Mouse (Mus musculus) heart, embryonic 11.5 days (tissue): ENCODE data around the gene Ninj1. TPM values are rescaled to one million over a fixed set of nuclear protein-coding genes. Genes with fewer than 3 reads are reported as not detected.
A peak's percentile ranks its signal among the peaks of the same experiment; 100 is the strongest.

Source experiments
- ATAC-seq: fragments of 200-750 bp; cut with Nextera tagmentation; replicated peaks from 2 replicates; pipeline ENCODE4 v1.8.0; 2017; ENCODE audit warnings: moderate library complexity; ENCODE audit not compliant: insufficient number of reproducible peaks, low FRiP score, low TSS enrichment
- H3K27ac ChIP-seq: fragments of 300-500 bp; sonication (generic); 2 replicates; pipeline ENCODE4 v1.5.1; 2014; ENCODE audit warnings: mild to moderate bottlenecking, low read depth, low read length
- H3K27me3 ChIP-seq: fragments of 300-500 bp; sonication (generic); 2 replicates; pipeline ENCODE4 v1.6.1; 2014; ENCODE audit warnings: mild to moderate bottlenecking, low read length, mixed read lengths; ENCODE audit not compliant: control insufficient read depth, insufficient read depth
- H3K36me3 ChIP-seq: fragments of 300-500 bp; sonication (generic); 2 replicates; pipeline ENCODE4 v1.6.1; 2014; ENCODE audit warnings: mild to moderate bottlenecking, low read length, moderate library complexity, mixed read lengths; ENCODE audit not compliant: control insufficient read depth, insufficient read depth
- H3K4me1 ChIP-seq: fragments of 300-500 bp; sonication (generic); 2 replicates; pipeline ENCODE4 v1.6.1; 2014; ENCODE audit warnings: low read length; ENCODE audit not compliant: control insufficient read depth, insufficient read depth
- H3K4me2 ChIP-seq: fragments of 300-500 bp; sonication (generic); 2 replicates; pipeline ENCODE4 v1.6.1; 2014; ENCODE audit warnings: mild to moderate bottlenecking, moderate library complexity
- H3K4me3 ChIP-seq: fragments of 300-500 bp; sonication (generic); 2 replicates; pipeline ENCODE4 v1.5.1; 2014; ENCODE audit warnings: low read depth, low read length
- H3K9ac ChIP-seq: fragments of 300-500 bp; sonication (generic); 2 replicates; pipeline ENCODE4 v1.6.1; 2014; ENCODE audit warnings: mild to moderate bottlenecking, low read depth, low read length, moderate library complexity
- H3K9me3 ChIP-seq: fragments of 300-500 bp; sonication (generic); replicated peaks from 2 replicates; pipeline ENCODE4 v1.6.1; 2016; ENCODE audit warnings: low read length; ENCODE audit not compliant: control insufficient read depth
- whole genome bisulfite sequencing: fragments of 180-500 bp; shearing (Covaris S2); extraction: QIAGEN DNeasy Blood & Tissue Kit; methylation state at CpG from one replicate; pipeline ENCODE4 v1.1.7; 2014; ENCODE audit not compliant: insufficient replicate concordance; 5-methylcytosine and 5-hydroxymethylcytosine counted together
- polyA plus RNA-seq: library from polyadenylated mRNA; unstranded; fragments of >200 nt; fragmentation: Nextera tagmentation; extraction: Ambion mirVana; gene quantifications from 2 replicates; pipeline ENCODE4 v1.2.1, GENCODE M21; 2014

Ninj1 gene
- polyA plus RNA-seq, 1 experiment from 2014 or later: 60.6 TPM

DNA sequence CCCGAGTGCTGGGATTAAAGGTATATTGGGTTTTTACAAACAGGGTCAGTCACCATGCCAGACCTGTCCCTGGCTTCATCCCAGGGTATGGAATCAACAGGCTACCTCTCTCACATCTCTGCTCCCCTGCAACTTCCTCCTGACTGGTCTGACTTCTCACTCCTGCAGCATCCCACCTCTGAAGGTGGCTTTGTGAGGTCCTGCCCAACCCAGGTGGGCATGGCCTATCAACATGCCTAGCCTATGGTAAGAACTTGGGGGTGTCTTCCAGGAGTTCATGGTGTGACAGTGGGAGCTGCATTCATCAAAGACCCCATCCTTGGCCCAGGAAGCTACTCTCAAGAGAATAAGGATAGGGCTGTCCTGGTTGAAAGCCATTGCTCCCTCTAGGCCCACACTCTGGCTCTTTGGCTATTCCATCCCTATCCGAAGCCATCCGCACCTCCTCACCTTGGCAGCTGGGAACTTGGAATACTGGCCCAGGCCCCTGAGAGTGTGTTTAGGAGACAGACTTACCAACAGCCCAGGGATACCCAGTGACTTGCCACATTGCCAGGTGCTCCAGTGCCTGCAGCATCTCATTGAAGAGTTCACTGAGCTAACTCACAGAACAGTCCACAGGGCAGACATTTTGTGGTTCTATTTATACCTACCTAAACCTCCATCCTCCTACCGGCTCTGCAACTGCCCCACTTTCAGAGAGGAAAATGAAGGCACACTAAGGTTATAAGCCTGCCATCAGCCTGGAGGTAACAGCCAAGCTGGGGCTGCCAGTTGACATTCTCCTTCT, 25.6 kb downstream of the Ninj1 start:
- H3K36me3 ChIP-seq: no peaks in the 10 kb centered on the region
- H3K4me1 ChIP-seq: peaks cover 30% of the 10 kb centered on the region
- no peaks in the 10 kb centered on the region for H3K9me3 ChIP-seq
- ATAC-seq: no peak
- H3K4me2 ChIP-seq: no peak overlapping the region
- H3K27ac ChIP-seq: no peak overlapping the region
- WGBS: 69% methylated on average over 4 of the region's 4 CpGs
- no peak overlapping the region for H3K4me3 ChIP-seq
- no peak overlapping the region for H3K9ac ChIP-seq
- peaks cover 5% of the 10 kb centered on the region; the same call in 1 of the 2 replicates for H3K27me3 ChIP-seq

DNA sequence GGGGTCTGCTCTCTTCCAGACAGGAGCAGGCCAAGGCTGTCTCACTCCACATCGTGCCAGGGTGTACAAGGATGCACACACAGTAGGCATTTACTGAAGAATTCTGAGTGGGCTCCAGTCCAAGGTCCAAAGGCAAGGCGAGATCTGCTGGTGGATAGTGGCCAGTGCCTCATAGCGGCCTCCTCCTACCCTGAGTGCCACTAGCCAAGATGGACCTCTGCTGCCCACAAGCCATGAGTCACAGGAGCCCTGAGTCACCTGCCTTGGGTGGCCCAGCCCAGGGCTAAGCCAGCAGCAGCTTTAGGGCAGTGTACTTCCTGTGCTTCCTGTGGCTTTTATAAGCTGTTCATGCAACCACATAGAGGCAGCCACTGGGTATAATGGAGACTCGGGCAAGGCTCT, 26.2 kb downstream of the Ninj1 start:
- no peak overlapping the region for H3K27ac ChIP-seq
- no peak overlapping the region for H3K4me2 ChIP-seq
- no peaks in the 10 kb centered on the region for H3K36me3 ChIP-seq
- H3K4me1 ChIP-seq: peaks cover 30% of the 10 kb centered on the region
- no peaks in the 10 kb centered on the region for H3K9me3 ChIP-seq
- WGBS: 61% methylated on average over 4 of the region's 4 CpGs
- no peak overlapping the region; the same call in 1 of the 2 replicates for H3K9ac ChIP-seq
- H3K4me3 ChIP-seq: no peak overlapping the region
- peaks cover 5% of the 10 kb centered on the region; the same call in 1 of the 2 replicates for H3K27me3 ChIP-seq
- ATAC-seq: no peak

DNA sequence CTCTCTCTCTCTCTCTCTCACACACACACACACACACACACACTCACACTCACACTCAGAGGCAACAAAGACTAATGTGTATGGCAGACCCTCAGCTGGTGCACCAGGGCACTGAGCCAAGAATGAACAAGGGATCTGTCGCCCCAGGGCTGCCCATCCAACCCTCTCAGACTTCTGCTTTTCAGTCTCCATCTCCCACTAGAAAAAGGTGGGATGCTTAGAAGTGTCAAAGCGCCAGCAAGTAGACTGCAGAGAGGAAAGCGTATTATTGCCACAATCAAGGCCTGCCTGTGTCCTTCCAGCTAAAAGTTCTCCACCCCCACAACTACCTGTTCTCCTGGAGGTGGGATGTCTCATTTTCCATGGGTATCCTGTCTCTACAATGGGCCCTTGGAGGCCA, 27.2 kb downstream of the Ninj1 start:
- Histone ChIP-seq H3K27me3 (peaks cover 5% of the 10 kb centered on the region; the same call in 1 of the 2 replicates), H3K9ac (no peak overlapping the region), H3K4me3 (no peak overlapping the region), H3K4me1 (peaks cover 30% of the 10 kb centered on the region), H3K36me3 (no peaks in the 10 kb centered on the region), H3K9me3 (no peaks in the 10 kb centered on the region), H3K4me2 (peak overlapping the region; percentile 89), H3K27ac (no peak overlapping the region)
- ATAC-seq: no peak
- WGBS: 77% methylated on average over 3 of the region's 3 CpGs

DNA sequence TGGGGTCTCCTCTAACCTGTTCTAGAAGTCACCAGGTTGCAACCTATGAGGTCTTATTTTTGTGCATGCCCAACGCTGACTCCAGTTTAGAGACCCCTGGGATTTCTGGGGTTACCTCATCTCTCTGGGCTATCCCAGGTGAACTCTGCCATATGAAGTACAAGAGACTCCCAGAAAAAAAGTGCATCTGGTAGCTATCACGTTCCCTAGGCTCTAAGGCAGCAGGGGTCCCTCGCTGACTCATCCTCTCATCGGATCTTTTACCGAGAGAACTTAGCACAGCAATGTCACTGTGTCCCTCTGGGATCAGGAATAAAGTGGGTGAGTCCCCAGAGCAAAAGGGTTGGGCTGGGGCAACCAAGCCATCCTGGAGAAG, 27.8 kb downstream of the Ninj1 start:
- H3K27ac ChIP-seq: peak overlapping the region; percentile 78; the same call in 1 of the 2 replicates
- peak overlapping the region; percentile 86 for H3K9ac ChIP-seq
- H3K4me1 ChIP-seq: peaks cover 30% of the 10 kb centered on the region
- 8% methylated on average over 5 of the region's 5 CpGs for WGBS
- peaks cover 5% of the 10 kb centered on the region; the same call in 1 of the 2 replicates for H3K27me3 ChIP-seq
- no peak for ATAC-seq
- H3K36me3 ChIP-seq: no peaks in the 10 kb centered on the region
- no peaks in the 10 kb centered on the region for H3K9me3 ChIP-seq
- peak overlapping the region; percentile 89 for H3K4me2 ChIP-seq
- peak overlapping the region; percentile 84 for H3K4me3 ChIP-seq

DNA sequence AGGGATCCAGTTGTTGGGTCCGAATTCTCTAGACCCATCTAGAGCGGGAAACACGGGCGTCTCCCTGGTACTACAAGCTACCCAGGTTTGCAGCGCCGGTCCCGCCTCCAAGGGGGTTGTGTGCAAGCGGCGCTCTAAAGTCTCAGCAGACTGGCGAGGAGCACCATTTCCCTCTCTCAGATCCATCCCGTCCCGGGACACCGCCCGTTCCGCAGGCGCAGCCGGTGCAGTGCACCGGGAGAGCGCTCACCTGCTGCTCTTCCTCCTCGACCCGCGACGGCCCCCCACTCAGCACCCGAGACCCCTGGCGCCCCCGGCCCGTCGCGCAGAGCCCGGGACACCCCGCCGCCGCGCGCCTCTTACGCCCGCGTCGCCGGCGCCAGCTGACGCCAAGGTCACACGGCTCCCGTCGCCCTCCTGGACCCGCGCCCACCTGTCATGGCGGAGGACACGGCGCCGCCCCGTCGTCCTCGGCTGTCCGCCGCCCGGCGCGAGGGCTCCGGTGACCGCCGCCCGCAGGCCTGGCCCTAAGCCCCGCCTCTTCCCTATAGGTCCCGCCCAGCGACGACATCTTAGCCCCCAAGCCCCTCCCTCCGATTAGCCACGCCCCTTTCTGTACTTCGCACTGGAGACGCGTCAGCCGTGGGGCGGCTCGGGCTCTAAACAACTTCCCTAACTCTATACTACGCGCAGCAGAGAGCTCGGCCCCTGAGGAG, 28.4 kb downstream of the Ninj1 start, which contains the start of gene Card19:
Gene Card19, minus strand, starts transcription at position 534 of the 716 bp plus-strand sequence.
- peaks cover 30% of the 10 kb centered on the region for H3K4me1 ChIP-seq
- peak within 1 kb of the TSS; percentile 78 for H3K27ac ChIP-seq
- H3K36me3 ChIP-seq: no peaks in the 10 kb centered on the region
- WGBS: under 1% methylated on average over 58 of the region's 78 CpGs
- no peaks in the 10 kb centered on the region for H3K9me3 ChIP-seq
- peak within 1 kb of the TSS; percentile 89 for H3K4me2 ChIP-seq
- peak within 1 kb of the TSS; percentile 86 for H3K9ac ChIP-seq
- H3K4me3 ChIP-seq: peak within 1 kb of the TSS; percentile 84
- H3K27me3 ChIP-seq: peaks cover 5% of the 10 kb centered on the region; the same call in 1 of the 2 replicates
- ATAC-seq: peak; percentile 88

DNA sequence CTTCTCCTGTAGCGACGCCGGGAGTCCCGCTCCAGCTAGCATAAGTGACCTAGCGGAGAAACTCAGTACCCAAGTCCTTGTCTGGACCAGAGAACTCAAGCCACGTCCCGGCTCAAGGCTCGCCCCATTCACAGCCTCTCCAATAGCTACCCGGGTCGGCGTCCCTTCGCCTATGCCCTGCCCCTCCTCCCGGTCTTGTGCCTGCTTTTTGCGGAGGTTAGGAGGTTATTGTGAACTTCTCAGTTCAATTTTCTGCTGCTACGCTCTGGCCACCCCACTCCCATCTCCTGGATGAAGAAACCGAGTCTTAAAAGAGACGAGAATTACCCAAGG, 28.9 kb downstream of the Ninj1 start:
- WGBS: 3% methylated on average over 17 of the region's 17 CpGs
- Histone ChIP-seq H3K9ac (peak overlapping the region; percentile 86), H3K9me3 (no peaks in the 10 kb centered on the region), H3K27ac (peak overlapping the region; percentile 78), H3K27me3 (peaks cover 5% of the 10 kb centered on the region; the same call in 1 of the 2 replicates), H3K36me3 (no peaks in the 10 kb centered on the region), H3K4me3 (peak overlapping the region; percentile 84), H3K4me2 (peak overlapping the region; percentile 89), H3K4me1 (peaks cover 30% of the 10 kb centered on the region)
- no peak for ATAC-seq

DNA sequence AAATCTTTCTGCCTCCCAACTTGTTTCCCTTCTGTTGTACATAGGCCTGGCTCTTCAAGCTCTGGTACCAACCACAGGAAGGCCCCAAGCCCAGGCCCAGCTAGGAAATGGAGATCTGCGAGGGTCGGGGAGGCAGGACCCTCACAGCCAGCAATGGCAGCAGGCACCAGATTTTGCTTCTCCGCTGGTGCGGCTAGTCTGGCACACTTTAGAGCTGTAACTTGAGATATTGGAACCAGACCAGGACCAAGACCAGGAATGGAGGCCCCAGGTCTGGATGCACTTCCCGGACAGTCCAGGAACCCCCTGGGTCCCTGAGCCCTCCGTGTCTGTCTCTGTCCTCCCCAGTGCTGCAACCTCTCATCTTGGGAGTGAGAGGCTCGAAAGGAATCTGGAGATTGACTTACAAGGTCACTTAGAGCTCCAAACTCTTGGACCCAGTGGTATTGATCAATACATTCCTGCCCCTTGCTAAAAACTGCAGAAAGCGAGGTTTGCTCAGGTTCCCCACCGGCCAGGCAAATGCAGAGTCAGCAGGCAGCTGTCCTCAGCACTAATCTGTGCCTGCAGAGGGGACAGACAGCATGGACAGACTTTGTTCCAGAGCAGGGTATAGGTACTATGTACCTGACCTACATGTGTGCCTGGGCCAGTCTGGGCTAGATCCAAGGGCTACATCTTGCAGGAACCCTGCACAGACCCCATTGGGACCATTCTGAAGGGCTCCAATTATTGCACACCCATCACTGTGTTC, 29.7 kb downstream of the Ninj1 start:
- Histone ChIP-seq H3K4me2 (peak overlapping the region; percentile 89; the same call in 1 of the 2 replicates), H3K9me3 (no peaks in the 10 kb centered on the region), H3K27me3 (peaks cover 5% of the 10 kb centered on the region; the same call in 1 of the 2 replicates), H3K4me3 (no peak overlapping the region), H3K4me1 (peaks cover 27% of the 10 kb centered on the region), H3K9ac (no peak overlapping the region), H3K27ac (no peak overlapping the region; the same call in 1 of the 2 replicates), H3K36me3 (no peaks in the 10 kb centered on the region)
- ATAC-seq: no peak
- WGBS: 51% methylated on average over 9 of the region's 9 CpGs

DNA sequence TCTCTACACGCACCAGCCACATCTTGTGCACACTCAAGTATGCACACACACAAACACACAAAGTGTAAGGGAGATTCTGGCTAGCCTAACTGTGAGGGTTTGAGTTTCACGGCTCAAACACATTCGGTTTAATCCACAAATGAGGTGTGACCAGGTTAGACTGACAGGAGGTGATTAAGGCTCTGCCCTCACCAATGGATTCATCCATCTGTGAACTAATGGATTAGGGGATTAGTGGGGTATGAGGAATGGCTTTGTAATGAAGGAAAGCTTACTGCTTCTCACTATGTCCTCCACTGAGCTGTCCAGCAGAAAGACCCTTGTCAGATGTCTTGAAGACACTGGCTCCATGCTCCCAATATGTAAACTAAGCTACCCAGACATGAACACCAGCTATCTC, 31.4 kb downstream of the Ninj1 start:
- Histone ChIP-seq H3K4me2 (no peak overlapping the region), H3K4me1 (peaks cover 21% of the 10 kb centered on the region), H3K27me3 (peaks cover 10% of the 10 kb centered on the region), H3K9ac (no peak overlapping the region), H3K36me3 (no peaks in the 10 kb centered on the region), H3K9me3 (no peaks in the 10 kb centered on the region), H3K4me3 (no peak overlapping the region), H3K27ac (no peak overlapping the region)
- no peak for ATAC-seq
- WGBS: 47% methylated on average over 3 of the region's 3 CpGs
